Mouse (Mus musculus) lung, postnatal 0 days (tissue): ENCODE measurements around the gene Zfp428.

Source experiments
- CTCF ChIP-seq: IDR thresholded peaks from 2 replicates; pipeline ENCODE4 v1.5.1; 2016; ENCODE audit warnings: antibody characterized with exemption, mild to moderate bottlenecking
- EP300 ChIP-seq: IDR thresholded peaks from 2 replicates; pipeline ENCODE4 v1.6.1; 2016; ENCODE audit warnings: antibody characterized with exemption, mild to moderate bottlenecking, control low read depth

- no peak for TF ChIP-seq CTCF
- TF ChIP-seq EP300: no peak
Observed at GRCm38 (mm10) chr7:24476856-24477255, 29.9 kb upstream of the Zfp428 start.
